Mouse (Mus musculus) forebrain, embryonic 10.5 days (tissue): ENCODE measurements at regions not wholly inside any gene's neighbourhood (a gene's known extent, or its start where the extent isn't known, plus 50 kb on each side); places are given as distances from the start of the nearest gene placed in this dataset.

Experiments
- DNase-seq: peaks from one replicate; pipeline ENCODE4 v3.0.0-alpha.2; 2017; ENCODE audit warnings: low spot score; ENCODE audit errors: extremely low spot score
- H3K27ac ChIP-seq: fragments of 300-500 bp; sonication (generic); 2 replicates; pipeline ENCODE4 v1.5.1; 2016; ENCODE audit warnings: mild to moderate bottlenecking
- H3K27me3 ChIP-seq: fragments of 300-500 bp; sonication (generic); 2 replicates; pipeline ENCODE4 v1.6.1; 2016; ENCODE audit warnings: mild to moderate bottlenecking; ENCODE audit not compliant: poor library complexity, severe bottlenecking
- H3K36me3 ChIP-seq: fragments of 300-500 bp; sonication (generic); replicated peaks from 2 replicates; pipeline ENCODE4 v1.6.1; 2016; ENCODE audit warnings: mild to moderate bottlenecking, moderate library complexity
- H3K4me1 ChIP-seq: fragments of 300-500 bp; sonication (generic); 2 replicates; pipeline ENCODE4 v1.6.1; 2016
- H3K4me3 ChIP-seq: fragments of 300-500 bp; sonication (generic); 2 replicates; pipeline ENCODE4 v1.5.1; 2016; ENCODE audit warnings: mild to moderate bottlenecking, moderate library complexity
- H3K9me3 ChIP-seq: fragments of 300-500 bp; sonication (generic); 2 replicates; pipeline ENCODE4 v1.6.1; 2016; ENCODE audit warnings: mild to moderate bottlenecking, moderate library complexity
- WGBS: fragments of 180-500 bp; shearing (Covaris S2); methylation state at CpG from one replicate; pipeline ENCODE4 v1.1.7; 2016; 5-methylcytosine and 5-hydroxymethylcytosine counted together

DNA sequence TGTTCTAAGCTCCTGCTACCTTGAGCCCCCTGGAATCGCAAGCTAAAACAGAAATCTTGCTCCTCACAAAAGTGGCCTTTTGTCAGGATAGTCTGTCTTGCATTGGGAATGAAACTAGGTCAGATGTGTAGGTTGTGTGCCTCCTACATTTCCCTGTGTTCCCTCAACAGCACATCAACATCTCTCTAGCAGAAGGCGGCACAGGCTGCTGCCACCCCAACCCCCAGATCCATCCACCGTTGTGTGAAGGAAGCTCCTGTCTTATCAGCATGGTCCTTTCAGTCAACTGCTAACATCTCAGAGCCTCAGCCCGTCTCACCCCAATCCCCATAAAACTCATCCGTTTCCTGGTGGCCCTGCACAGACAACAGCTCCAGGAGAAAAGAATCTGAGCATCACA is 272.0 kb upstream of the Tbx3 start:
- Histone ChIP-seq H3K4me3 (no peak overlapping the region), H3K36me3 (no peaks in the 10 kb centered on the region), H3K27ac (no peak overlapping the region), H3K9me3 (no peaks in the 10 kb centered on the region), H3K4me1 (peaks cover 17% of the 10 kb centered on the region), H3K27me3 (peaks cover 12% of the 10 kb centered on the region; the same call in 1 of the 2 replicates)
- 82% methylated on average over 5 of the region's 5 CpGs for WGBS
- no peak for DNase-seq

DNA sequence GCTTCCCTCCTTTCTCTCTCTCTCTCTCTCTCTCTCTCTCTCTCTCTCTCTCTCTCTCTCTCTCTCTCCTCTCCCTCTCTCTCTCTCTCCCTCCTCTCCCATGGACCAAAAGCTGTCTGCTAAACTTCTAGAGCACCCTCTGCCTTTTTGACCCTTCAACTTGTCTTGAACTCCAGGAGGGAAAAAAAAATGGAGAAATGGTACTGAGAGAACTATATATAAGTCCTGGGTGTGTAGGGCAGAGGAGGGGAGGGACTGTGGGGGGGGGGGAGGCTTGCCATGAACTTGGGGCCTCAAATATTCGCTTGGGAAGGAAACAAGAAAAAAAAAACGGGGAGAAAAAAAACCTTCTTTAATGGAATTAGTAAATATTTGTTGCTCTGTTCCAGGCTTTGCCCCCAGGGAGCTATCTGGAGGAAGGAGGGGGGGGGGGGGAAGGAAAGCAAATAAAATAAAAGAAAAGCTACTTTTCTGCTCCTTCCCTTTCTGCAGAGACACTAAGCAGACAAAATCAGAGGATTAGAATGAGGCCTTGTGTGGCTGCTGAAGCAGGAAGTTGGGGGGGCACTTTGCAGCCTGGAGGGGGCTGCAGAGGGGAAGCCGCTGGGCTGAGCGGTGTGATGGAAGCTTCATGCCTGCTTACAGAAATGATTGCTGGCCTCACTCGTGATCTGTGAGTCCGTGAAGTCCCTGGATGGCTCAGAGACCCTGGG is 270.1 kb upstream of the Tbx3 start:
- DNase-seq, result no peak
- H3K36me3 ChIP-seq, result no peaks in the 10 kb centered on the region
- H3K27ac ChIP-seq, result peak overlapping the region; percentile 77
- no peak overlapping the region for H3K4me3 ChIP-seq
- peaks cover 17% of the 10 kb centered on the region for H3K4me1 ChIP-seq
- no peaks in the 10 kb centered on the region for H3K9me3 ChIP-seq
- WGBS, result 25% methylated on average over 5 of the region's 6 CpGs
- peaks cover 12% of the 10 kb centered on the region; the same call in 1 of the 2 replicates for H3K27me3 ChIP-seq

DNA sequence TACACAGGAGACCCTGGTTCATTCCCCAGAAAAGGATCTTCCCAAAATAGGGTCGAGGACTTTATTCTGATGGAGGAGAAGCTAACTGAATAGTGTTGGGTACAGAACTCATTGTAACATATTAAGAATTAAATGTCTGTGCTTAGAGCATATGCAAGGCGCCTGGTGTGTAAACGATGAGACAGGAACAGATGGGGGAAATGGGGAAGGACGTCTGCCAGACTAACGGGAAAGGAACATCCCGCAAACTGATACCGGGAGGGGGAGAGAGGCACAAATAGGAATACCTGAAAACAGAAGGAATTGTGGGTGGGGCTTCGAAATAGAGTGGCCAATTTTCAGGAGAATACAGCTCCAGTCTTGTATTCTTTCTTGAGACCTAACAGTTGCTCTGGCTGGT is 268.6 kb upstream of the Tbx3 start:
- Histone ChIP-seq H3K9me3 (no peaks in the 10 kb centered on the region), H3K4me1 (peaks cover 17% of the 10 kb centered on the region), H3K4me3 (no peak overlapping the region), H3K27ac (no peak overlapping the region), H3K27me3 (peaks cover 12% of the 10 kb centered on the region; the same call in 1 of the 2 replicates), H3K36me3 (no peaks in the 10 kb centered on the region)
- WGBS, result 83% methylated on average over 8 of the region's 8 CpGs
- no peak for DNase-seq

DNA sequence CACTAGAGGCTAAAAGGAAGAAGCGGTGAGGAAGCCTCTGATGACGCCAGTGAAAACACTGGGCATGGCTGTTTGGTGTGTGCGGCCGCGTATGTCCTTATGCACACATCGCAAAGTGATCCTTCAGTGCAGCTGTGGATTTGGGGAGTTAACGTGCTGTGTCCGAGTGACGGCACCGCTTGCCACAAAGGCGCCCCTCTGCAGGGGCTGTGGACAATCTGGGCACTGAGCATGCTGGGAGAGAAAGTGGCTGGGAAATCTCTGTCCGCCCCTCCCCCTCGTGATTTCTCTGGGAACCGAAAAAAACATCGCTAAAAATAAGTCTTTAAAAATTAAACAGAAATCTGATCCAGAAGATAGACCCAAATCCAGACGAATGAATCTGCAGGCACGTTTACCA is 267.8 kb upstream of the Tbx3 start:
- 91% methylated on average over 17 of the region's 17 CpGs for WGBS
- H3K9me3 ChIP-seq, result no peaks in the 10 kb centered on the region
- H3K4me1 ChIP-seq, result peaks cover 17% of the 10 kb centered on the region
- H3K27ac ChIP-seq, result no peak overlapping the region
- H3K27me3 ChIP-seq, result peaks cover 12% of the 10 kb centered on the region; the same call in 1 of the 2 replicates
- H3K4me3 ChIP-seq, result no peak overlapping the region
- H3K36me3 ChIP-seq, result no peaks in the 10 kb centered on the region
- DNase-seq, result no peak

DNA sequence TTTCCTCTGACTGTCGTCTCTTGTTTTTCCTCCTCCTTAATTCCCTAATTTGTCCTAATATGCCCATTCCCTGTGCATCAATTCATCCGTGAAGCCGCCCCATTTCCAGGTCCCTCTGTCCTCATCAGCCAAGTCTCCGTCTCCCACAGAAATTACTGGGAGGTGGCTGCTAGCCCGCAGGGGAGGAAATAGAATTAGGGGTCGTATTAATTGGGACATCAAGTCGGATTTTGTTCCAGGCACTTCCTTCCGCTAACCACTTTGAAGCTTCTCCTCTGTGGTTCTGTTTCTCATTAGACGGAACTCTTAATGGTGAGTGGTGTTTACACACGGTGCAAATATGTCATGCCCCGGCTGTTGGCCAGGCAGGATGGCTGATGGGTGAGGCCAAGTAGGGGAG is 259.5 kb upstream of the Tbx3 start:
- peaks cover 35% of the 10 kb centered on the region for H3K27me3 ChIP-seq
- 66% methylated on average over 11 of the region's 11 CpGs for WGBS

DNA sequence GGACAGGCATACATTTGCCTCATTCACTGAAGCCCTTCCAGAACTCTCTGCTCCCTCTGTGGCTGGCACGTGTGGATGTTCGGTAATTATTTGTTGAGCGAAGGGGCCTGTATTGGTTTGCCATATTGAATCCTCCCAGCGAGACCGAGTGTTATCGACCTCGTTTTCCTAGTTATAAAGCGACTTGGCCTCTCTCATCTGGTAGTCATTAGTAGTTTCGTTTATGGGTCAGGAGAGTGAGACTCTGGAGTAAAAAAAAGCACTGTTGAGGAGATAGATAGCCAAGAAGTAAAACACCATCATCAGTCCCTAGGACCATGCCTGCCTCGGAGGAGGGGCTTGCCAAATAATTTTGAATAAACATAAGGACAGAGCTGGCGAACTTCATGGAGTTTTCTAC is 254.6 kb upstream of the Tbx3 start:
- DNase-seq, result no peak
- H3K4me1 ChIP-seq, result peaks cover 9% of the 10 kb centered on the region; the same call in 1 of the 2 replicates
- H3K9me3 ChIP-seq, result peaks cover 6% of the 10 kb centered on the region
- WGBS, result 72% methylated on average over 11 of the region's 11 CpGs
- no peak overlapping the region for H3K4me3 ChIP-seq
- no peaks in the 10 kb centered on the region for H3K36me3 ChIP-seq
- H3K27ac ChIP-seq, result no peak overlapping the region
- peaks cover 31% of the 10 kb centered on the region; the same call in 1 of the 2 replicates for H3K27me3 ChIP-seq

More for the DNA sequence above, 259.5 kb upstream of the Tbx3 start:
- H3K9me3 ChIP-seq, result peaks cover 6% of the 10 kb centered on the region
- H3K4me3 ChIP-seq, result no peak overlapping the region
- H3K36me3 ChIP-seq, result no peaks in the 10 kb centered on the region
- no peak overlapping the region for H3K27ac ChIP-seq
- H3K4me1 ChIP-seq, result peaks cover 5% of the 10 kb centered on the region; the same call in 1 of the 2 replicates
- DNase-seq, result no peak

DNA sequence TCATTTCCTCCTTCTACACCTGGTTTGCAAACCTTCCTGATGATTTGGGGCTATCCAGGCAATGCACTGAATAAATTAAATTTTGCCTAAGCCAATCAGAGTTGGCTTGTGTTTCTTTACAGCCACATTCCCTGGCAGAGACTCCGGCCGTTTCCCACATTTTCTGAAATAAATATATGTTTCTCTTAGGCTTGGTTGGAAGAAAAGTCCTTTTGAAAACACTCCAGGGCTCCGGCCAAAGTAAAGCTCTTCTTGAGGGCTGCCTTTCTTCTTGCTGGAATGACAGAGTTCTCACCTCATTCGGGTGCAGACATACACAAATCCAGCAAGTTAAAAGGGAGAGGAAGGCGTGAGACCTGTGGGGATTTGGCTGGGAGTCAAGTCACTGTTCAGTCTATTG is 252.0 kb upstream of the Tbx3 start:
- H3K27me3 ChIP-seq, result peaks cover 23% of the 10 kb centered on the region; the same call in 1 of the 2 replicates
- no peak overlapping the region for H3K4me3 ChIP-seq
- H3K36me3 ChIP-seq, result no peaks in the 10 kb centered on the region
- peaks cover 9% of the 10 kb centered on the region; the same call in 1 of the 2 replicates for H3K4me1 ChIP-seq
- peaks cover 6% of the 10 kb centered on the region for H3K9me3 ChIP-seq
- no peak for DNase-seq
- WGBS, result 83% methylated on average over 5 of the region's 5 CpGs
- H3K27ac ChIP-seq, result no peak overlapping the region

DNA sequence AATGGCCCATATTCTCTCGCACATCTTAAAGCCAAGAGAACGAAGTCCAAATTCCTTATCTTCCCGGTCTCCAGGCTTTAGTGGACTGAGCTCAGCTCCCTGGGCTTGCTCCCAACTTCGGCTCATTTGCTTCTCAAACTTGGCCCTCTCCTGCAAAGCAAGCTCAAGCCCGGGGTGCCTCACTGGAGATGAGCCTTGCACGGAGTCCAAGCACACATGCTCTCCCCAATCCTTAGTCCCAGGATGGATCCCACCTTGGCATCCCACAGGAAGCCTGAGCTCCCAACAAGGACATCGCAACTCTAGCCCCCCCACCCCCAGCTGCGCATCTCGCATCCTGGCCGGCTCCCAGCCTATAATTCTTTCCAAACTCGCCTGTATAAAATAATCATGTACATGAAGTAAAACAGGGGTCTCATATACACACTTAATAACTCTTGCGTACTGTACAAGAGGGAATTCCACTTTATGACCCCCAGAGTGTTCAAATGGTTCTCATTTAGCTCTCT is 242.9 kb upstream of the Tbx3 start:
- Histone ChIP-seq H3K27me3 (peaks cover 10% of the 10 kb centered on the region; the same call in 1 of the 2 replicates), H3K4me1 (no peaks in the 10 kb centered on the region), H3K36me3 (no peaks in the 10 kb centered on the region), H3K9me3 (0 out of 2 replicates have a peak, but pooled peaks cover 4% of the 10 kb centered on the region), H3K4me3 (no peak overlapping the region), H3K27ac (no peak overlapping the region)
- no peak for DNase-seq
- 88% methylated on average over 12 of the region's 12 CpGs for WGBS

DNA sequence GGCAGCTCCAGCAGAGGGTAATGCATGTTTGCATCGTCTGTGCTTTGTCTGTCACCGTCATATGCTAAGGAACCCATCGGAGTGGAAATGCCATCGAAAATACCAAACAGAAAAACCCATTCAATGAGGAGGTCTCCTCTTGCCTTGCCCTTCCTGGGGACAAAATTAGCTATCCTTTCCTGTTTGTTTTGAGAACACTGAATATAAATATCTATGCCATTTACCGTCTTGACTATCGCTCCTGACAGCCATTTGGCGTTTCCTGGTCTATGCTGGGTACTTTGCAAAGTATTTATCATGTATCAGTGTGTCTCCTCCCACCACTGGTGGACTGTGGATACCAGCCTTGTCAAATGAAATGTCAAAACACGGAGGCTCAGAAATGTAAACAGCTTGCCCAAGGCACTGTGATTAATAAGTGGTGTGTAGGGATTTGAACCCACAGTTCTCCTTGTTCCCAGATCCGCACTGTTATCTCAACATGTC is 239.2 kb upstream of the Tbx3 start:
- Histone ChIP-seq H3K4me3 (no peak overlapping the region), H3K4me1 (no peaks in the 10 kb centered on the region), H3K36me3 (no peaks in the 10 kb centered on the region), H3K27me3 (peaks cover 15% of the 10 kb centered on the region), H3K9me3 (0 out of 2 replicates have a peak, but pooled peaks cover 4% of the 10 kb centered on the region), H3K27ac (no peak overlapping the region)
- 88% methylated on average over 9 of the region's 9 CpGs for WGBS
- no peak for DNase-seq

DNA sequence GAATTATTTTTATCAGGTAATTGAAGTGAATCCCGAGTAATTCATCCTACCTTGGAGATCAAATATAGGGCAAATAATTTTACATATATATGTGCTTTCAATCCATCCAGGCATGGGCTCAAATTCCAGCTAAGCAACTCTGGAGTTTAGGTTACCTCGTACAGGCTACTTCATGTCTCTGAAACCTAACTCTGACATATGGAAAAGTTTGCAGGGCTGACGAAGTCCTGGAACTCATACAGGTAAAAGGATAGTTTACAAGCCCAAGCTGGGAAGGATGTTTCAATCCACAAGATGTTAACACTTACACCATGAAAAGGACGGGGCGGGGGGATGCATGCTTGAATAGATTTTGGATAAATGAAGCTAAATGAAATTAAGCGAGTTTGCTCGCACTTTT is 235.9 kb upstream of the Tbx3 start:
- WGBS, result 57% methylated on average over 7 of the region's 7 CpGs
- Histone ChIP-seq H3K9me3 (no peaks in the 10 kb centered on the region; the same call in 1 of the 2 replicates), H3K27me3 (peaks cover 15% of the 10 kb centered on the region), H3K4me3 (no peak overlapping the region), H3K27ac (no peak overlapping the region), H3K36me3 (no peaks in the 10 kb centered on the region), H3K4me1 (no peaks in the 10 kb centered on the region)
- DNase-seq, result no peak

DNA sequence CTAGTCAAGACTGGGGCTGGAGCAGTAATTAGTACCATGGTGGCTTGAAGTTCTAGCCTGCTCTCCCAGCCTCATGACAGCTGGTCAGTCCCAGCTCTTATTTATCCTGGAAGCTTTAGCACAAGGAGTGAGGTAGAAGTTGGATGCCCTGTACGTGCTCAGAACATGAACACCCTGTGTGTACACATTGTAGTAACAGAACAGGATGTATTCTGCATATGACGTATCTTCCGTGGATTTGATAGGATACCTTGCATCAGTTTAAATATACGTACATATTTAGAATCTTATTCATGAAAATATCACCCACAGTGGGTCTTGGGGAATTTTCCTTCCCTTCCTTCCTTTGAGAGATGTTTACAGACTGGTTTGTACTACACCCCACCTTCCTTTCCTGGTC is 222.0 kb upstream of the Tbx3 start:
- Histone ChIP-seq H3K36me3 (no peaks in the 10 kb centered on the region), H3K4me3 (no peak overlapping the region), H3K27me3 (no peaks in the 10 kb centered on the region), H3K4me1 (peaks cover 3% of the 10 kb centered on the region; the same call in 1 of the 2 replicates), H3K9me3 (no peaks in the 10 kb centered on the region), H3K27ac (no peak overlapping the region)
- WGBS, result 95% methylated on average over 4 of the region's 4 CpGs
- DNase-seq, result no peak

DNA sequence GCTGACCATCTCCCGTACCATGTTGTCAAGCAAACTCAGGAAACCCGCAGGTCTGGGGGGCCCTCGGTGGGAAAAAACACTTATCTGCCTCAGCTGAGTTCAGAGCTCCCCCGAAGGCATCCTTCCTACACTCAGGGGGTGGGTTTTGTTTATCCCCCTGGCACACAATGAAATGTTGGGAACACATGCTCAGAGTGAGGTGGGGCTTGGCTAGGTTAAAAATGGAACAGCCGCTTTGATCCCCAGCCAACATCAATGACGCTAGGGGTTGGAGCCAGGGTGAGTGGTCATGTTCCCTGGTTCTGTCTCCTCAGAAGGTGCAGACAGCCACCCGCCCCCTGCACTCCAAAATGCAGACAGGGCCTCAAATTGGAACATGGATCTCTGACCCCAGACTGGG is 221.3 kb upstream of the Tbx3 start:
- Histone ChIP-seq H3K27me3 (no peaks in the 10 kb centered on the region), H3K4me1 (peaks cover 3% of the 10 kb centered on the region; the same call in 1 of the 2 replicates), H3K27ac (no peak overlapping the region), H3K36me3 (no peaks in the 10 kb centered on the region), H3K9me3 (no peaks in the 10 kb centered on the region), H3K4me3 (no peak overlapping the region)
- WGBS, result 76% methylated on average over 7 of the region's 7 CpGs
- no peak for DNase-seq

DNA sequence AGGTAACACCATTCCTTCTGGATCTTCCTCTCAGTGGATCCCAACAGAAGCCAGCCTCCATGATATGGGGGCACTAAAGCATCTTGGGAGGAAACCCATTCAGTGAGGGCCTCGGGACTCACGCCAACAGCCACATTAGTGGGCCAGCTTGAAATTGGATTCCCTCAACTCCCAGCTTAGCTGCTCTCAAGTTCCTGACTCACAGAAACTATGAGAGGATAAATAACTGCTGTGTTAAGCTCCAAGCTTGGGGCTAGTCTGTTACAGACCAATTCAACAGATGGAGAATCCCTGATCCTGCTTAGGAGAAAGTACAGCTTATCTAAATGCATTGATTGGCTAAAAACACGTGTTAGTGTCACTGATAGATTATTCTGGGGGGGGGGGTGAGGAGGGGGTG is 210.7 kb upstream of the Tbx3 start:
- no peaks in the 10 kb centered on the region for H3K27me3 ChIP-seq
- H3K4me1 ChIP-seq, result peaks cover 18% of the 10 kb centered on the region
- H3K36me3 ChIP-seq, result no peaks in the 10 kb centered on the region
- H3K9me3 ChIP-seq, result no peaks in the 10 kb centered on the region
- DNase-seq, result no peak
- whole genome bisulfite sequencing, result 80% methylated on average over 3 of the region's 3 CpGs
- no peak overlapping the region for H3K4me3 ChIP-seq
- no peak overlapping the region for H3K27ac ChIP-seq
